Mouse (Mus musculus): ENCODE results near the gene Il15. TPM values are rescaled to one million over a fixed set of nuclear protein-coding genes. Genes with fewer than 3 reads are reported as not detected.

Il15 gene
- polyA plus RNA-seq, 1 experiment = 0.12 TPM

- Histone ChIP-seq H3K4me2 (ENCODE audit: low read depth) (no peak overlapping the region), H3K79me2 (ENCODE audit: control insufficient read depth, insufficient read depth) (no peaks in the 10 kb centered on the region), H3K36me3 (ENCODE audit: control insufficient read depth, insufficient read depth) (no peaks in the 10 kb centered on the region), H3K4me3 (no peak overlapping the region), H3ac (ENCODE audit: control insufficient read depth, insufficient read length) (no peak overlapping the region), H3K27me3 (ENCODE audit: control insufficient read depth, insufficient read depth, insufficient read length) (no peaks in the 10 kb centered on the region)
- TF ChIP-seq MYOD1 (IDR thresholded peaks at IDR 0.05; ENCODE audit: control insufficient read depth in 1 of 3, insufficient read length in 2 of 3, low read depth in 2 of 3) (no peak), TCF12 (IDR thresholded peaks at IDR 0.05; ENCODE audit: insufficient read depth, poor library complexity, severe bottlenecking) (no peak), TCF3 (IDR thresholded peaks at IDR 0.05; ENCODE audit: insufficient read length, low read depth) (no peak), SRF (IDR thresholded peaks at IDR 0.05; ENCODE audit: control insufficient read depth, insufficient read length, low read depth) (no peak), REST (IDR thresholded peaks at IDR 0.05; ENCODE audit: insufficient read depth, insufficient read length) (no peak), MYOG (IDR thresholded peaks at IDR 0.05; ENCODE audit: control insufficient read depth in 1 of 3, insufficient read depth in 1 of 3, insufficient read length in 2 of 3, low read depth in 2 of 3) (no peak), MAX (IDR thresholded peaks at IDR 0.05; ENCODE audit: low read depth) (no peak), E2F4 (IDR thresholded peaks at IDR 0.05; ENCODE audit: insufficient read depth) (no peak), CEBPB (IDR thresholded peaks at IDR 0.05; ENCODE audit: insufficient read depth, poor library complexity, severe bottlenecking) (no peak), POLR2AphosphoS2 (IDR thresholded peaks at IDR 0.05; ENCODE audit: insufficient read length, low read depth) (no peak), POLR2A (IDR thresholded peaks at IDR 0.05; ENCODE audit: insufficient read length, low read depth) (no peak), USF1 (IDR thresholded peaks at IDR 0.05; ENCODE audit: low read depth) (no peak)
These were observed 2.0 kb downstream of the Il15 start for GRCm38 (mm10) chr8:82401059-82401458.

GRCm38 (mm10) chr8:82400376-82400775 lies 2.6 kb downstream of the Il15 start:
- H3K79me2 ChIP-seq (ENCODE audit: control insufficient read depth, insufficient read depth) = no peaks in the 10 kb centered on the region
- H3K27me3 ChIP-seq (ENCODE audit: control insufficient read depth, insufficient read depth, insufficient read length) = no peaks in the 10 kb centered on the region
- TF ChIP-seq POLR2A (IDR thresholded peaks at IDR 0.05; ENCODE audit: insufficient read length, low read depth) = no peak
- TF ChIP-seq REST (IDR thresholded peaks at IDR 0.05; ENCODE audit: insufficient read depth, insufficient read length) = no peak
- no peak for TF ChIP-seq MYOG (IDR thresholded peaks at IDR 0.05; ENCODE audit: control insufficient read depth in 1 of 3, insufficient read depth in 1 of 3, insufficient read length in 2 of 3, low read depth in 2 of 3)
- TF ChIP-seq USF1 (IDR thresholded peaks at IDR 0.05; ENCODE audit: low read depth) = no peak
- no peak overlapping the region for H3ac ChIP-seq (ENCODE audit: control insufficient read depth, insufficient read length)
- H3K4me2 ChIP-seq (ENCODE audit: low read depth) = no peak overlapping the region
- no peaks in the 10 kb centered on the region for H3K36me3 ChIP-seq (ENCODE audit: control insufficient read depth, insufficient read depth)
- H3K4me3 ChIP-seq = no peak overlapping the region

GRCm38 (mm10) chr8:82398546-82398945 lies 4.5 kb downstream of the Il15 start:
- Histone ChIP-seq H3ac (ENCODE audit: control insufficient read depth, insufficient read length) (no peak overlapping the region), H3K4me3 (no peak overlapping the region), H3K79me2 (ENCODE audit: control insufficient read depth, insufficient read depth) (no peaks in the 10 kb centered on the region), H3K36me3 (ENCODE audit: control insufficient read depth, insufficient read depth) (no peaks in the 10 kb centered on the region), H3K4me2 (ENCODE audit: low read depth) (no peak overlapping the region), H3K27me3 (ENCODE audit: control insufficient read depth, insufficient read depth, insufficient read length) (no peaks in the 10 kb centered on the region)
- TF ChIP-seq MYOD1 (IDR thresholded peaks at IDR 0.05; ENCODE audit: control insufficient read depth in 1 of 3, insufficient read length in 2 of 3, low read depth in 2 of 3) (no peak), POLR2A (IDR thresholded peaks at IDR 0.05; ENCODE audit: insufficient read length, low read depth) (no peak), POLR2AphosphoS2 (IDR thresholded peaks at IDR 0.05; ENCODE audit: insufficient read length, low read depth) (no peak), USF1 (IDR thresholded peaks at IDR 0.05; ENCODE audit: low read depth) (no peak), CEBPB (IDR thresholded peaks at IDR 0.05; ENCODE audit: insufficient read depth, poor library complexity, severe bottlenecking) (no peak), MYOG (IDR thresholded peaks at IDR 0.05; ENCODE audit: control insufficient read depth in 1 of 3, insufficient read depth in 1 of 3, insufficient read length in 2 of 3, low read depth in 2 of 3) (no peak), MAX (IDR thresholded peaks at IDR 0.05; ENCODE audit: low read depth) (no peak), TCF3 (IDR thresholded peaks at IDR 0.05; ENCODE audit: insufficient read length, low read depth) (no peak)

GRCm38 (mm10) chr8:82391258-82391657 lies 11.8 kb downstream of the Il15 start:
- Histone ChIP-seq H3ac (ENCODE audit: control insufficient read depth, insufficient read length) (no peak overlapping the region), H3K27me3 (ENCODE audit: control insufficient read depth, insufficient read depth, insufficient read length) (no peaks in the 10 kb centered on the region), H3K79me2 (ENCODE audit: control insufficient read depth, insufficient read depth) (no peaks in the 10 kb centered on the region)

GRCm38 (mm10) chr8:82388356-82388902 lies 14.6 kb downstream of the Il15 start:
- H3K4me3 ChIP-seq = no peak overlapping the region
- no peaks in the 10 kb centered on the region for H3K36me3 ChIP-seq (ENCODE audit: control insufficient read depth, insufficient read depth)
- TF ChIP-seq REST (IDR thresholded peaks at IDR 0.05; ENCODE audit: insufficient read depth, insufficient read length) (no peak), TCF12 (IDR thresholded peaks at IDR 0.05; ENCODE audit: insufficient read depth, poor library complexity, severe bottlenecking) (no peak), MAX (IDR thresholded peaks at IDR 0.05; ENCODE audit: low read depth) (no peak), MYOD1 (IDR thresholded peaks at IDR 0.05; ENCODE audit: control insufficient read depth in 1 of 3, insufficient read length in 2 of 3, low read depth in 2 of 3) (no peak), POLR2A (IDR thresholded peaks at IDR 0.05; ENCODE audit: insufficient read length, low read depth) (no peak), USF1 (IDR thresholded peaks at IDR 0.05; ENCODE audit: low read depth) (no peak), MYOG (IDR thresholded peaks at IDR 0.05; ENCODE audit: control insufficient read depth in 1 of 3, insufficient read depth in 1 of 3, insufficient read length in 2 of 3, low read depth in 2 of 3) (no peak), CEBPB (IDR thresholded peaks at IDR 0.05; ENCODE audit: insufficient read depth, poor library complexity, severe bottlenecking) (no peak), POLR2AphosphoS2 (IDR thresholded peaks at IDR 0.05; ENCODE audit: insufficient read length, low read depth) (no peak), TCF3 (IDR thresholded peaks at IDR 0.05; ENCODE audit: insufficient read length, low read depth) (no peak), E2F4 (IDR thresholded peaks at IDR 0.05; ENCODE audit: insufficient read depth) (no peak)
- no peak overlapping the region for H3K4me2 ChIP-seq (ENCODE audit: low read depth)
- H3ac ChIP-seq (ENCODE audit: control insufficient read depth, insufficient read length) = no peak overlapping the region
- no peaks in the 10 kb centered on the region for H3K79me2 ChIP-seq (ENCODE audit: control insufficient read depth, insufficient read depth)
- no peaks in the 10 kb centered on the region for H3K27me3 ChIP-seq (ENCODE audit: control insufficient read depth, insufficient read depth, insufficient read length)

More at GRCm38 (mm10) chr8:82391258-82391657, 11.8 kb downstream of the Il15 start:
- no peak for TF ChIP-seq MYOG (IDR thresholded peaks at IDR 0.05; ENCODE audit: control insufficient read depth in 1 of 3, insufficient read depth in 1 of 3, insufficient read length in 2 of 3, low read depth in 2 of 3)
- TF ChIP-seq E2F4 (IDR thresholded peaks at IDR 0.05; ENCODE audit: insufficient read depth) = no peak
- TF ChIP-seq SRF (IDR thresholded peaks at IDR 0.05; ENCODE audit: control insufficient read depth, insufficient read length, low read depth) = no peak
- no peak for TF ChIP-seq MYOD1 (IDR thresholded peaks at IDR 0.05; ENCODE audit: control insufficient read depth in 1 of 3, insufficient read length in 2 of 3, low read depth in 2 of 3)
- no peak for TF ChIP-seq POLR2A (IDR thresholded peaks at IDR 0.05; ENCODE audit: insufficient read length, low read depth)
- TF ChIP-seq POLR2AphosphoS2 (IDR thresholded peaks at IDR 0.05; ENCODE audit: insufficient read length, low read depth) = no peak
- TF ChIP-seq USF1 (IDR thresholded peaks at IDR 0.05; ENCODE audit: low read depth) = no peak
- TF ChIP-seq TCF3 (IDR thresholded peaks at IDR 0.05; ENCODE audit: insufficient read length, low read depth) = no peak
- no peak for TF ChIP-seq MAX (IDR thresholded peaks at IDR 0.05; ENCODE audit: low read depth)
- TF ChIP-seq CEBPB (IDR thresholded peaks at IDR 0.05; ENCODE audit: insufficient read depth, poor library complexity, severe bottlenecking) = no peak
- no peak for TF ChIP-seq TCF12 (IDR thresholded peaks at IDR 0.05; ENCODE audit: insufficient read depth, poor library complexity, severe bottlenecking)
- TF ChIP-seq REST (IDR thresholded peaks at IDR 0.05; ENCODE audit: insufficient read depth, insufficient read length) = no peak
- H3K4me3 ChIP-seq = no peak overlapping the region
- no peak overlapping the region for H3K4me2 ChIP-seq (ENCODE audit: low read depth)
- no peaks in the 10 kb centered on the region for H3K36me3 ChIP-seq (ENCODE audit: control insufficient read depth, insufficient read depth)

Data from myocyte (in vitro differentiated cells).